Mouse (Mus musculus) spleen, postnatal 4 days (tissue): Measurements from ENCODE around the gene Gm17067.
A peak's percentile ranks its signal among the peaks of the same experiment; 100 is the strongest.
"Not testable (repeated sequence)": the region's sequence is repeated elsewhere in the genome, so short reads cannot be mapped to it uniquely, and the experiment has no call there.

Source experiments
- DNase-seq, 2 experiments: peaks; one replicate each; pipeline ENCODE4 v3.0.0; 2022; ENCODE audit warnings: low spot score in 2 of 2

The Gm17067 gene

DNA sequence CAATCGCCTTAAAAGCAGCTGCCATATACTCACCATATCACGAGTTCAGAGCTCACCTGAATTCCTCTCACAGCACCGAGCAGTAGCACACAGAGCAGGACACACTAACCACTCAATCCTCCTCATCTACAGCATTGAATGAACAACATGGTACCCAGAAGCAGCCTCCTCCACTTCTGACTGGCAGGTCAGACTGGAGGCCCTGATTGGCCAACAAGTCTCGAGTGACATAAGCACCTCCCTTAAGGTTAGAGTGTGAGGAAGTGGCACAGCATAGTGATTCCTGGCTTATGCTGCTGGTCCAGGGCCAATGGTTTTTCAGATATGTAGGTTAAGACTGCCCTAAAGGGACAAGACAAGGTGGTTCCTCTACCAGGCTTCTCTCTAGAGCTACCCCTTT is at the start of gene Gm17067:
Gene Gm17067, minus strand, starts transcription at position 101 of the 400 bp plus-strand sequence.
- not testable (repeated sequence) for DNase-seq

DNA sequence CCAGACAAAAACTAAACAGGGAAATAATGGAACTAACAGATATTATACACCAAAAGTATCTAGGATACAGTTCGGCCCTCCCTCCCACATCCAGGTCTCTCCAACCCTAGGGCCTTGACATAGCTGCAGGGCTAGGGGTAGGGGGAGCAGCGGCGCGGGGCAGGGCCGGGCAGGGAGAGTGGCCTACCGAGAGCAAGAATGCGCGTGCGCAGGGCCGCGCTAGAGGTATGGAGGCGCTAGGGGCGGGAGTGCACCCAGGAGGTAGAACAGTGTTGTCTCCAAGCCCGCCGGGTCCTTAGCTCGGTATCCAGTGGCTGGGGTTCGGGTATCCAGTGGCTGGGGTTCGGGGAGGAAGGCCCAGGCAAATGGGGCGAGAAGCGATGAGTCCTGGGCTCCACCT is 23.0 kb upstream of the Gm17067 start:
- DNase-seq: no peak

DNA sequence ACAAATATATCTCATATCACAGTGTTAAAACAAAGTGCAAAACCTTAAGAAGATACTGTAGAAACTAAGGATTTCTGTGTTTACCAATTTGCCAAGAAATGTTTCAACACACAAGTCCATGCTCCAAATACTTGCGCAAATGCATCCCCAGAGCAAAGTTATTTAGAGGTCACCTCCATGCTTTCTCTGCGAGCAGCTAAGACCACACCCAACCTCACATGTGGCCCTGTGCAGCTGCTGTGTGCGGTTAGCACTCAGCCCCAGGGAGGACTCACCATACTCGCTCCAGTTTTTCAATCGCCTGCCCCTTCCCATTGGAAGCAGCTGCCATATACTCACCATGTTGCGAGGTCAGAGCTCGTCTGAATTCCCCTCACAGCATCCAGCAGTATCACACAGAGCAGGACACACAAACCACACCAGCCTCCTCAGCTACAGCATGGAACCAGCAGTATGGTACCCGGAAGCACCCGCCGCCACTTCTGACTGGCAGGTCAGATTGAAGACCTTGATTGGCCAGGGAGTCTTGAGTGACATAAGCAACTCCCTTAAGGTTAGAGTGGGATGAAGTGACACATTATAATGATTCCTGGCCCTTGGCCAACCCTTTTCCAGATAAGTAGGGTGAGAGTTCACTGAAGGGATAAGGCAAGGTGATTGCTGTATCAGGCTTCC is 11.9 kb upstream of the Gm17067 start:
- no peak for DNase-seq

DNA sequence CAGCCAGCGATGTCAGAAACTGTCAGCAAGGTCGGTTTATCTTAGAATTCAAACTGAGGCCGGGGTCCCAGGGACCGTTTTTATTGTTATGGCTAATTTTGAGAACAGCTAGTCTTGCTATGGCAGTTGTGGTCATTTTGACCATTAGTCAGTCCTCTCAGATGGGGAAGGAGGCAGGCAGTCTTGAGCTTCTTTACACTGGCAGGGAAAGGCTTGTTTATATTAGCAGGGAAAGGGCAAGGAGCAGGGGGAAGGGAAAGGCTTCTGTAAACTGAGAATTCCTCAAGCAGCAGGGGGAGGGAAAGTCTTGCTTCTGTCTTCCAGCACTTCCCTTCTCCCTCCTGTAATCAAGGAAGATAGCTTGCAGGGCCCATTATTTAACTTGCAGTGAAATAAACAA is 33.6 kb downstream of the Gm17067 start:
- not testable (repeated sequence) for DNase-seq

DNA sequence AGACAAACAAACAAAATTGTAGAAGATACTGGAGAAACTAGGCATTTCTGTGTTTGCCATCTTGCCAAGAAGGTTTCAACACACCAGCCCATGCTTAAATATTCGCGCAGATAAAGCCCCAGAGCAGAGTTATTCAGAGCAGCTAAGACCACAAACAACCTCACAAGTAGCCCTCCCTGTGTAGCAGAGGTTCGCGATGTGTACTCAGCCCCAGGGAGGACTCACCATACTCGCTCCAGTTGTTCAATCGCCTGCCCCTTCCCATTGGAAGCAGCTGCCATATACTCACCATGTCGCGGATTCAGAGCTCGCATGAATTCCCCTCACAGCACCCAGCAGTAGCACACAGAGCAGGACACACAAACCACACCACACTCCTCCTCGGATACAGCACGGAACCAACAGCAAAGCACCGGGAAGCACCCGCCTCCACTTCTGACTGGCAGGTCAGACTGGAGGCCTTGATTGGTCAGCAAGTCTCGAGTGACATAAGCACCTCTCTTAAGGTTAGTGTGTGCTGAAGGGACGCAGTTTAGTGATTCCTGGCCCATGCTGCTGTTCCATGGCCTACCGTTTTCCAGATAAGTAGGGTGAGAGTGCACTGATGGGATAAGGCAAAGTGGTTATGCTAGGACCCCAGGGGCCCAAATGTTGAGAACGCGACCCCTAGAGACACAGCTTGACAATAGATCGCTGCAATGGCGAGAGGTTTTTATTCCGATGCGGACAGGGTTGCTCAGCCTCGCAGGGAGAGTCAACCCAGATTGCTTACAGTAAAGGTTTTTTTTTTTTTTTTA is 34.3 kb downstream of the Gm17067 start, which contains the start of gene Zfp975:
Gene Zfp975, minus strand, starts transcription at position 381 of the 797 bp plus-strand sequence.
- peak; percentile 57 to 70 for DNase-seq

DNA sequence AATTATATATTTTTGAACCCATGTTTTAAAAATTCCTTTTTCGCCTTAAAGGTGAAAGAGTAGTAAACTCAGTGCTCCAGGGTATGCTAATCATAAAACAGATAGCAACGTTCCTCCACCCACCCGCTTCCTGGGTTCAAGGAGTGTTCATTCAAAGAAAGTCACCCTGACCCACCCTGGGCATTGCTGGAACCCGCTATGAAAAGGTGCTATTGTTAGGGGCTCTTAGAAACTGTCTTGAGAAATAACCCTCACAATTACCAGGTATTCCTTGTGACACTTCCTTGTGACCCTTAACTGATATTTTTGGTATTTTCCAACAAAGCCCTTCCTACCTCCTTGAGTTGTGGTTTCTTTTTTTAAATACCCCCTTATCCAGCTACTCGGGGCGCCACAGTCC is 46.7 kb downstream of the Gm17067 start:
- DNase-seq: not testable (repeated sequence)

DNA sequence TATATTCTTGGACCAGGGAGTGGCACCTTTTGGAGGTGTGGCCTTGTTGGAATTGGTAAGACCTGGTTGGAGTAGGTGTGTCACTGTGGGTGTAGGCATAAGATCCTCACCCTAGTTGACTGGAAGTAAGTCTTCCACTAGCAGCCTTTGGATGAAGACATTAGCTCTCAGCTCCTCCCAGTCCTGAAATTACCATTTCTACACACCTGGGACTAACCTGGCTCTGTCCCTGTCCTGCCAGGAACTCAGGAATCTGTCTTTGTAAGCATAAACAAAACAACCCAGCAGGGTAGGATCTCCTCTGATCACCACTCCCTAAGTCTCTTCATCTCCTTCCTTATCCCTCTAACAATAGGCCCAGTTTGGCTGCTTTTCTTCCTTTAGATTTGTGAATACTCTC is 47.2 kb downstream of the Gm17067 start:
- not testable (repeated sequence) for DNase-seq

DNA sequence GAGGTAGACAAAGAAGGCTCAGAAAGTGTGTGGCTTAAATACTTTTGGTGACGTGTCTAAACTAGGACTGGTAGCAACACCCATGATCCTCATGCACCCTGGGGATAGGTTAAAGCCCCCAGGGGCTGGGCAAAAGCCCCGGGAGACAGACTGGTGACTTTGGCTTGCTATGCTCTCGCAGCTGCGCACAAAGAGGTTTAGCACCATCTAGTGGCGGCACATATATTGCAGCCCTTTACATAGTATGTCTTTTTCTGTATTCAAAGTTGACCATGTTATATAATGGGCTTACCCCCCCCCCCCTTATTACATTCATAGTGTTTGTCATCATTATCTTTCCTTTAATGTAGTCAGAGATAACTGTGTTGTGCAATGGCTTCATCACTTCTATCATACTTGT is 66.7 kb downstream of the Gm17067 start:
- DNase-seq: peak in 1 of 2 experiments; percentile 61
